Mouse (Mus musculus) thymus, adult 2 months (tissue): ENCODE data around the gene Pfn1. TPM values are rescaled to one million over a fixed set of nuclear protein-coding genes. Genes with fewer than 3 reads are reported as not detected.

Experiments
- DNase-seq: peaks from one replicate; pipeline ENCODE4 v3.0.0; 2021
- H3K27ac ChIP-seq: fragments of 200-500 bp; 2 replicates; pipeline ENCODE4 v1.5.1; 2012; ENCODE audit warnings: low read length, control low read depth; ENCODE audit not compliant: control insufficient read depth, insufficient read depth
- H3K27me3 ChIP-seq: fragments of 200-500 bp; 2 replicates; pipeline ENCODE4 v1.6.1; 2012; ENCODE audit warnings: mild to moderate bottlenecking, low read length, moderate library complexity, mixed read lengths; ENCODE audit not compliant: control insufficient read depth, insufficient read depth
- H3K36me3 ChIP-seq: fragments of 200-500 bp; 2 replicates; pipeline ENCODE4 v1.6.1; 2012; ENCODE audit warnings: mild to moderate bottlenecking, low read length, moderate library complexity; ENCODE audit not compliant: control insufficient read depth, insufficient read depth
- H3K4me1 ChIP-seq: fragments of 200-500 bp; replicated peaks from 2 replicates; pipeline ENCODE4 v1.6.1; 2012; ENCODE audit warnings: low read length; ENCODE audit not compliant: control insufficient read depth, insufficient read depth
- H3K4me3 ChIP-seq: fragments of 200-500 bp; 2 replicates; pipeline ENCODE4 v1.5.1; 2012; ENCODE audit warnings: mild to moderate bottlenecking, low read length, control low read depth, moderate library complexity; ENCODE audit not compliant: control insufficient read depth, insufficient read depth
- CTCF ChIP-seq: fragments of 200-500 bp; IDR thresholded peaks from 2 replicates; pipeline ENCODE4 v1.5.1; 2012; ENCODE audit warnings: mild to moderate bottlenecking, control low read depth, low read length, moderate library complexity, borderline replicate concordance; ENCODE audit not compliant: control insufficient read depth, poor library complexity, insufficient read depth; ENCODE audit errors: extremely low read depth
- POLR2A ChIP-seq: fragments of 200-500 bp; IDR thresholded peaks from 2 replicates; pipeline ENCODE4 v1.6.1; 2012; ENCODE audit warnings: mild to moderate bottlenecking, low read length, control low read depth, moderate library complexity; ENCODE audit not compliant: control insufficient read depth, poor library complexity, insufficient read depth; ENCODE audit errors: extremely low read depth
- WGBS: fragments of 180-500 bp; shearing (Covaris S2); methylation state at CpG from one replicate; pipeline ENCODE4 v1.1.7; 2018; 5-methylcytosine and 5-hydroxymethylcytosine counted together
- polyA plus RNA-seq: library from polyadenylated mRNA; depleted of rRNA; stranded (reverse); fragments of >200 nt; gene quantifications from 2 replicates; pipeline ENCODE4 v1.2.3, GENCODE M21; 2012

Gene Pfn1
- polyA plus RNA-seq, 1 experiment, result 3,213 TPM

DNA sequence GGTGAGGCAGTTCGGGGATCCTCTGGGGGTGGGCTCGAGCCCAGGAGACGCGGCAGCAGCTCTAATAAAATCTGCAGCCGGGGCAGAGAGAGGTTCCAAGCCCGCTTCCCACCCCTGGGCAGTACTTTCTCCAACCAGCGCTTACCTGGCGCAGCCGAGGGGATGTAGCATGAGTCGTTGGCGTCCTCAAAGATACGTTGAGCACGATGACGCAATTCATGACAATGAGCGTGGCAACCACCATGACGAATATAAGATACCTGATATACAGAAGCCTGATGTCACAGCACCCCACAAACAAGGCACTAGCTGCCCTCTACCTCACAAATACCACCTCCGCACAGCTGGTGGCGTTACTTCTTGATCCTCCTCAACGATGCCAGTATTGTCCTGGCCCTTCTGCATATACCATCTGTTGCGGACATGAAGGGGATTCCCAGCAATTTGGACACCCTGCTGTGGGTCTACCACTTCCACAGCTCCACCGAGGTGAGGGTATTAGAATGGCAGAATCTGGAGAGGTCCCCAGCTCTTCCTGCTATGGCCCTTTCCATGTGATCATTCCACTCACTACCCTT lies 38.8 kb downstream of the Pfn1 start, which contains the start of gene 4930544D05Rik:
4930544D05Rik (plus strand) TSS at position 333 of the 578 bp plus-strand sequence.
- no peak for DNase-seq
- H3K4me1 ChIP-seq, result peaks cover 16% of the 10 kb centered on the region
- H3K27ac ChIP-seq, result no peak within 1 kb of the TSS
- no peaks in the 10 kb centered on the region for H3K27me3 ChIP-seq
- peak within 1 kb of the TSS; percentile 64 for H3K4me3 ChIP-seq
- no peak for TF ChIP-seq POLR2A
- no peak for TF ChIP-seq CTCF
- 14% methylated on average over 21 of the region's 21 CpGs for WGBS
- H3K36me3 ChIP-seq, result peaks cover 10% of the 10 kb centered on the region

DNA sequence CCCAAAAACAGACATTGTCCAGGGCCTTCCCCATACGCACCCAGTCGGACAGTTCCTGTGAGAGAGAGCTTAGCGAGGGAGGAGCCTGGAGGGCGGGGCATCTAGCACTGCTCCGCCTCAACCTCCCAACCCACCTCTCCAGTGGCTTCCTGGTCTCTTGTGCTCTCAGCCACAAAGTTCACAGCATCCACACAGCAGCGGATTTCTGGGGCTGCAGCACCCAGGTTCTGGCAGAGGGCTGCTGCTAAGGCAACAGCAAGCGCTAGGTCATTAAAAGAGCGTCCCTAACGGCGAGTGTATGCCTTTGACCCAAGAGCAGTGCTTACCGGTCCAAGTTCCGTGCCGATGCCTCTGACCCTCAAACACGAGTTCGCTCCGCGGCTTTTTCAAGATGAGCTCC lies 39.4 kb downstream of the Pfn1 start:
- Histone ChIP-seq H3K27ac (no peak overlapping the region), H3K36me3 (peaks cover 14% of the 10 kb centered on the region)

DNA sequence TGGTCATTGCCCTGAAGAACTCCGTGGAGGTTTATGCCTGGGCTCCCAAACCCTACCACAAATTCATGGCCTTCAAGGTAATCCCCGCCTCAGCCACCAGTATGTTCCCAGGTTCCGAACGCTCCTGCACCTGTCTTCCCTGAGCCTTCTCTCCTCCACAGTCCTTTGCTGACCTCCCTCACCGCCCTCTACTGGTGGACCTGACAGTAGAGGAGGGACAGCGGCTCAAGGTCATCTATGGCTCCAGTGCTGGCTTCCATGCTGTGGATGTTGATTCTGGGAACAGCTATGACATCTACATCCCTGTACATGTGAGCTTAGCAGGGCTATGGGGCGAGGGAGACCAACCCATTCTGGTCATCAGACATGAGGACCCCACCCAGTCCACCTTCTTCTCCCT lies 41.9 kb downstream of the Pfn1 start:
- 92% methylated on average over 7 of the region's 7 CpGs for WGBS
- peaks cover 24% of the 10 kb centered on the region for H3K36me3 ChIP-seq
- no peaks in the 10 kb centered on the region for H3K27me3 ChIP-seq
- DNase-seq, result no peak
- H3K27ac ChIP-seq, result no peak overlapping the region
- H3K4me3 ChIP-seq, result no peak overlapping the region
- peaks cover 16% of the 10 kb centered on the region for H3K4me1 ChIP-seq
- TF ChIP-seq CTCF (no peak), POLR2A (no peak)

More for the DNA sequence above, 39.4 kb downstream of the Pfn1 start:
- H3K4me1 ChIP-seq, result peaks cover 16% of the 10 kb centered on the region
- TF ChIP-seq CTCF (no peak; the same call in 1 of the 2 replicates), POLR2A (peak; percentile 58)
- no peaks in the 10 kb centered on the region for H3K27me3 ChIP-seq
- DNase-seq, result peak; percentile 79
- peak overlapping the region; percentile 64 for H3K4me3 ChIP-seq
- WGBS, result 1% methylated on average over 17 of the region's 17 CpGs

DNA sequence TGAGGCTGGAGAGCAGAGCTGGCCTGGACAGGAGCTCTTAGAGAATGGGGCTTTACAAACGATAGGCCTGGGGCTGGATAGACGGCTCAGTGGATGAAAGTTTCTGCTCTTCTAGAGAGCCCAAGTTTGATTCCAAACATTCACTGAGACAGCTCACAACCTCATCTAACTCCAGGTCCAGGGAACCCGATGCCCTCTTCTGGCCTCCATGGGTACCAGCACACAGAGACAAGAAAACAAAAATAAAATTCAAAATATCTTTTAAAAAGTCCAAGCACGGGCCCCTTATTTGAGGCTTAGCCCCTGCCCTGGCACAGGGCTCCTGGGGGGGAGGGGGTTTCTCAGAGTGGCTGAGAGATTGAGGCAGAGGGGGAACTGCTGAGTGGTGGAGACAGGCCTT lies 43.7 kb downstream of the Pfn1 start:
- H3K4me1 ChIP-seq, result peaks cover 11% of the 10 kb centered on the region
- no peaks in the 10 kb centered on the region for H3K27me3 ChIP-seq
- H3K36me3 ChIP-seq, result peaks cover 36% of the 10 kb centered on the region
- DNase-seq, result no peak
- WGBS, result 96% methylated on average over 4 of the region's 4 CpGs
- no peak for TF ChIP-seq CTCF
- no peak for TF ChIP-seq POLR2A
- H3K4me3 ChIP-seq, result no peak overlapping the region
- no peak overlapping the region for H3K27ac ChIP-seq

DNA sequence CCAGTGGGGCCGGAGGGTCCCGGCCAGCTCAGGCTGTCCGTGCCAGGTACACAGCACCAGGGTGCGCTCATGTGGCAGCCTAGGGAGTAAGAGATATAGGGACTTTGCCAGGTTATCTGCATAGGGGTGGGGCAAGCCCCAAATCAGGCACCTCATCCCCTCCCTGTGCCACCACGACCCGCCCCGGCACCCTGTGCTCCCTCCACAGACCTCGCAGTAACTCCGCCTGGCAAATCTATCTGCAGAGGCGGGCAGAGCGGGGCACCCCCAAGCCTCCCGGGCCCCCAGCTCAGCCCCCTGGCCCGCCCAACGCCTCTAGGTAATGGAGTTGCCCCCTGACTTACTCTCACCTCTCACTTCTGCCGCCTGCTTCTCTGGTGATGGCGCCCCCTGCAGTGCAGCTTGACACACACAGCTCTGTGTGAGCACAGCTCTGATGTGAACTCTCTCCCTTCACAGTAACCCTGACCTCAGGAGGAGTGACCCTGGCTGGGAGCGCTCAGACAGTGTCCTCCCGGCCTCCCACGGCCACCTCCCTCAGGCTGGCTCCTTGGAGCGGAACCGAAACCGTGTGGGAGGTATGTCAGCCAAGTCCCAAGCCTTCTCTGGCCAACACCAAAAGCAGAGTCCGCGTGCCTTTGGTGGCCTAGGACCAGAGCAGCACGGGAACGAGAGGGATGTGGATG lies 45.9 kb downstream of the Pfn1 start:
- WGBS, result 97% methylated on average over 26 of the region's 26 CpGs
- peak; percentile 38 for DNase-seq
- no peaks in the 10 kb centered on the region for H3K27me3 ChIP-seq
- H3K27ac ChIP-seq, result no peak overlapping the region
- no peaks in the 10 kb centered on the region for H3K4me1 ChIP-seq
- no peak overlapping the region for H3K4me3 ChIP-seq
- peaks cover 40% of the 10 kb centered on the region for H3K36me3 ChIP-seq
- TF ChIP-seq POLR2A (no peak), CTCF (peak; percentile 49; the same call in 1 of the 2 replicates)

DNA sequence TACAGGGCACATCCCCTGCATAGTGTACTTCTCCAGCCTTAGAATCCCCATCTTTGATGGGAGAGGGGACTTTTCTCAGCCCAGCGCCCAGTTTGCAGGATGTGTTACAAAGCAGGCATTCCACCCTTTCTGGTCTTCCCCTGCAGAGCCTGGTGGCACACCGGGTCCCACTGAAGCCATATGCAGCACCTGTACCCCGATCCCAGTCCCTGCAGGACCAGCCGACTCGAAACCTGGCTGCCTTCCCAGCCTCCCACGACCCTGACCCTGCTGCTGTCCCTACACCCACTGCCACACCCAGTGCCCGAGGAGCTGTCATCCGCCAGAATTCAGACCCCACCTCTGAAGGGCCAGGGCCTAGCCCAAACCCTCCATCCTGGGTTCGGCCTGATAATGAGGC lies 46.8 kb downstream of the Pfn1 start:
- Histone ChIP-seq H3K27ac (no peak overlapping the region), H3K4me3 (no peak overlapping the region), H3K36me3 (peaks cover 34% of the 10 kb centered on the region), H3K27me3 (no peaks in the 10 kb centered on the region), H3K4me1 (no peaks in the 10 kb centered on the region)
- 96% methylated on average over 9 of the region's 9 CpGs for WGBS
- TF ChIP-seq CTCF (no peak), POLR2A (no peak)
- DNase-seq, result no peak
